Mouse (Mus musculus): ENCODE measurements around the gene Slc18a2. TPM values are rescaled to one million over a fixed set of nuclear protein-coding genes. Genes with fewer than 3 reads are reported as not detected.

The Slc18a2 gene
- total RNA-seq, 1 experiment: 0.18 TPM

DNA sequence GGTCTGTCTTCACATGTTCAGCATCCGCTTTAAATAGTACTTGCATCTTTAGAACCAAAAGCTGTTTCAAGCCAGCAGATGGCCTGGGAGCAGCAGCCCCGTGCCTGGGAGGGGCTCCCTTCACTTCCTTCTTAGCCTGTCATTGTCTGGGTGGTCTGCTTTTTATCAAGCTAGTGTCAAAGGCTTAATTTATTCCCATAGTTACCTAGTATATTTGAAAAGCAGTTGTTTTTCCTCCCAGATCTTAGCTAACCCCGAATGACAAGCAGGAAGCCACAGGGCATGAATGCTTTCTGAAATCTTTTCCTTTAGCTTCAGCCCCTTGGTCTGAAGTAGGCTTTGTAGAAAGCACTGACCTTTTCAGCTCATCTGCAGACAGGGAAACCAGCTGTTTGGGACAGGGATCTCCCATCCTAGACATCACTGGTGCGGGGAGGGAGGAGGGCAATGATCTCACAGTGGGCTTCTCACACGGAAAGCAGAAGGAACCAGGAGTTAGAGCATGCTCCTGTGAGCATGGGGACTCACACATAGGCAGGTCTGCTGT is 6.8 kb downstream of the Slc18a2 start:
- Histone ChIP-seq H3K4me1 (ENCODE audit: control insufficient read depth in 2 of 2, insufficient read depth in 2 of 2, low read length in 2 of 2, poor library complexity in 1 of 2) (no peaks in the 10 kb centered on the region), H3K9ac (ENCODE audit: insufficient read depth, low read depth, low read length, poor library complexity, severe bottlenecking) (no peak overlapping the region), H3K9me3 (ENCODE audit: control insufficient read depth, insufficient read depth, low read depth, low read length) (no peaks in the 10 kb centered on the region), H3K4me3 (ENCODE audit: insufficient read depth in 1 of 2, low read depth in 1 of 2, low read length in 2 of 2, poor library complexity in 1 of 2, severe bottlenecking in 1 of 2) (no peak overlapping the region), H3K27ac (ENCODE audit: insufficient read depth, low read depth, low read length, poor library complexity, severe bottlenecking) (no peak overlapping the region), H3K36me3 (ENCODE audit: control insufficient read depth, insufficient read depth, low read length, poor library complexity, severe bottlenecking) (no peaks in the 10 kb centered on the region)
- DNase-seq (ENCODE audit: low read depth, low spot score): no peak
- TF ChIP-seq MAFK (IDR thresholded peaks at IDR 0.05; ENCODE audit: insufficient read depth, low read depth, low read length): no peak
- no peak for TF ChIP-seq CHD2 (IDR thresholded peaks at IDR 0.05; ENCODE audit: low read depth, low read length)
- no peak for TF ChIP-seq ZNF384 (IDR thresholded peaks at IDR 0.05; ENCODE audit: low read depth, low read length)
- no peak for TF ChIP-seq HCFC1 (IDR thresholded peaks at IDR 0.05; ENCODE audit: borderline replicate concordance, insufficient read depth, low read length)
- TF ChIP-seq ZC3H11A (IDR thresholded peaks at IDR 0.05; ENCODE audit: borderline replicate concordance, low read depth, low read length): no peak
- in situ Hi-C loops (cut with MboI; ENCODE audit: low sequenced_read_pairs in 2 of 2, unreplicated experiment in 2 of 2): no loop called here

DNA sequence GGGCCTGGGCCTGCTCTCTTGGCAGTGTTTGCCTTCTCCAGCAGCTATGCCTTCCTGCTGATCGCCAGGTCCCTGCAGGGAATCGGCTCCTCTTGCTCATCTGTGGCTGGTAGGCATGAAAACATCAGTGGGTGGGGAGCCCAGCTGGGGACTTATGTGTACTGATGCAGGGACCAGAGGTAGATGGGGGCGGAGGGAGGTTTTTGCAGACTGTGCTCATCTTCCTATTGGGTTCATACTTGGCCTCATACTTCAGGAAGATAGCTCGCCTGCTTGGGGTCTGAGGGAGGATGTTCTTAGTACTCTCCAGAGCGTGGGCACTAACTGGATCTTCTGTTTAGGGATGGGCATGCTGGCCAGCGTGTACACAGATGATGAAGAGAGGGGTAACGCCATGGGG is 12.5 kb downstream of the Slc18a2 start:
- H3K9ac ChIP-seq (ENCODE audit: insufficient read depth, low read depth, low read length, poor library complexity, severe bottlenecking): no peak overlapping the region
- no peaks in the 10 kb centered on the region for H3K36me3 ChIP-seq (ENCODE audit: control insufficient read depth, insufficient read depth, low read length, poor library complexity, severe bottlenecking)
- H3K4me1 ChIP-seq (ENCODE audit: control insufficient read depth in 2 of 2, insufficient read depth in 2 of 2, low read length in 2 of 2, poor library complexity in 1 of 2): no peaks in the 10 kb centered on the region
- H3K4me3 ChIP-seq (ENCODE audit: insufficient read depth in 1 of 2, low read depth in 1 of 2, low read length in 2 of 2, poor library complexity in 1 of 2, severe bottlenecking in 1 of 2): no peak overlapping the region
- in situ Hi-C loops (cut with MboI; ENCODE audit: low sequenced_read_pairs in 2 of 2, unreplicated experiment in 2 of 2): no loop called here
- H3K9me3 ChIP-seq (ENCODE audit: control insufficient read depth, insufficient read depth, low read depth, low read length): no peaks in the 10 kb centered on the region
- TF ChIP-seq MAFK (IDR thresholded peaks at IDR 0.05; ENCODE audit: insufficient read depth, low read depth, low read length) (no peak), CHD2 (IDR thresholded peaks at IDR 0.05; ENCODE audit: low read depth, low read length) (no peak), ZNF384 (IDR thresholded peaks at IDR 0.05; ENCODE audit: low read depth, low read length) (no peak), HCFC1 (IDR thresholded peaks at IDR 0.05; ENCODE audit: borderline replicate concordance, insufficient read depth, low read length) (no peak), ZC3H11A (IDR thresholded peaks at IDR 0.05; ENCODE audit: borderline replicate concordance, low read depth, low read length) (no peak)
- DNase-seq (ENCODE audit: low read depth, low spot score): no peak
- H3K27ac ChIP-seq (ENCODE audit: insufficient read depth, low read depth, low read length, poor library complexity, severe bottlenecking): no peak overlapping the region

DNA sequence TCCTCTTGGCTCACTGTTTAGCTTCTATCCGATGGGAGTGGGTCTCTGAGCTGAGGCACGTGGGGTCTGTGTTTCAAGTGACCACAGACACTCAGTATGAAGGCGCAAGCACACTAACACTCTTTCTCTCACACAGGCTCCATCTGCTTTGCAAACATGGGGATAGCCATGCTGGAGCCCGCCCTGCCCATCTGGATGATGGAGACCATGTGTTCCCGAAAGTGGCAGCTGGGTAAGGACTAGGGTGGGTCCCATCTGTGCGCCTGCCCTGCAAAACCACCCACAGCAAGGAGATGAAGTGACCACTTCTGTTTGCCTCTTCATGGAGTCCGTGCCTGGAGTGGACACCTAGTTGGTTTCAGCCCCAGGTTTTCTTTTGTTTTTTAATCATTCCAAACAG is 15.7 kb downstream of the Slc18a2 start:
- Histone ChIP-seq H3K9ac (ENCODE audit: insufficient read depth, low read depth, low read length, poor library complexity, severe bottlenecking) (no peak overlapping the region), H3K27ac (ENCODE audit: insufficient read depth, low read depth, low read length, poor library complexity, severe bottlenecking) (no peak overlapping the region), H3K4me1 (ENCODE audit: control insufficient read depth in 2 of 2, insufficient read depth in 2 of 2, low read length in 2 of 2, poor library complexity in 1 of 2) (no peaks in the 10 kb centered on the region), H3K9me3 (ENCODE audit: control insufficient read depth, insufficient read depth, low read depth, low read length) (no peaks in the 10 kb centered on the region), H3K36me3 (ENCODE audit: control insufficient read depth, insufficient read depth, low read length, poor library complexity, severe bottlenecking) (no peaks in the 10 kb centered on the region), H3K4me3 (ENCODE audit: insufficient read depth in 1 of 2, low read depth in 1 of 2, low read length in 2 of 2, poor library complexity in 1 of 2, severe bottlenecking in 1 of 2) (no peak overlapping the region)
- in situ Hi-C loops (cut with MboI; ENCODE audit: low sequenced_read_pairs in 2 of 2, unreplicated experiment in 2 of 2): no loop called here
- TF ChIP-seq MAFK (IDR thresholded peaks at IDR 0.05; ENCODE audit: insufficient read depth, low read depth, low read length) (no peak), CHD2 (IDR thresholded peaks at IDR 0.05; ENCODE audit: low read depth, low read length) (no peak), ZNF384 (IDR thresholded peaks at IDR 0.05; ENCODE audit: low read depth, low read length) (no peak)
- DNase-seq (ENCODE audit: low read depth, low spot score): no peak

DNA sequence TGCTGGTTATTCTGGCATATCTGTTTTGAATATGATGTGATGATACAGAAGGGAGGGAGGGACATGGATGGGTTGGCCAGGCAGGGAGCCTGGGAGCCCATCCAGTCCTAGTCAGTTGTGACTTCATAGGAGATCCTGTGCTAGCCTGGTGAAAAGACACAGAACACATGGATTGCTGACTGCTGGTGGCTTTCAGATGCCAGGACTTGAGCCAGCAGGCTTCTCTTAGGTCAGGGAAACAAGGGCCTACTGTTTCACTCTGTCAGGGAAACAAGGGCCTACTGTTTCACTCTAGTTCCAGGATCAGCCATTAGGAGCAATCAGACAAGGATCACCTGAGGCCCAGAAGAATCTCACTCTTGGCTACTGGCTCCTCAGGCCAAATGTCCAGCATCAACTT is 20.1 kb downstream of the Slc18a2 start:
- no peak for DNase-seq (ENCODE audit: low read depth, low spot score)
- Histone ChIP-seq H3K4me3 (ENCODE audit: insufficient read depth in 1 of 2, low read depth in 1 of 2, low read length in 2 of 2, poor library complexity in 1 of 2, severe bottlenecking in 1 of 2) (no peak overlapping the region), H3K27ac (ENCODE audit: insufficient read depth, low read depth, low read length, poor library complexity, severe bottlenecking) (no peak overlapping the region), H3K9me3 (ENCODE audit: control insufficient read depth, insufficient read depth, low read depth, low read length) (no peaks in the 10 kb centered on the region), H3K9ac (ENCODE audit: insufficient read depth, low read depth, low read length, poor library complexity, severe bottlenecking) (no peak overlapping the region), H3K4me1 (ENCODE audit: control insufficient read depth in 2 of 2, insufficient read depth in 2 of 2, low read length in 2 of 2, poor library complexity in 1 of 2) (no peaks in the 10 kb centered on the region), H3K36me3 (ENCODE audit: control insufficient read depth, insufficient read depth, low read length, poor library complexity, severe bottlenecking) (no peaks in the 10 kb centered on the region)
- in situ Hi-C loops (cut with MboI; ENCODE audit: low sequenced_read_pairs in 2 of 2, unreplicated experiment in 2 of 2): no loop called here
- TF ChIP-seq MAFK (IDR thresholded peaks at IDR 0.05; ENCODE audit: insufficient read depth, low read depth, low read length) (no peak), ZC3H11A (IDR thresholded peaks at IDR 0.05; ENCODE audit: borderline replicate concordance, low read depth, low read length) (no peak), HCFC1 (IDR thresholded peaks at IDR 0.05; ENCODE audit: borderline replicate concordance, insufficient read depth, low read length) (no peak), CHD2 (IDR thresholded peaks at IDR 0.05; ENCODE audit: low read depth, low read length) (no peak), ZNF384 (IDR thresholded peaks at IDR 0.05; ENCODE audit: low read depth, low read length) (no peak)

DNA sequence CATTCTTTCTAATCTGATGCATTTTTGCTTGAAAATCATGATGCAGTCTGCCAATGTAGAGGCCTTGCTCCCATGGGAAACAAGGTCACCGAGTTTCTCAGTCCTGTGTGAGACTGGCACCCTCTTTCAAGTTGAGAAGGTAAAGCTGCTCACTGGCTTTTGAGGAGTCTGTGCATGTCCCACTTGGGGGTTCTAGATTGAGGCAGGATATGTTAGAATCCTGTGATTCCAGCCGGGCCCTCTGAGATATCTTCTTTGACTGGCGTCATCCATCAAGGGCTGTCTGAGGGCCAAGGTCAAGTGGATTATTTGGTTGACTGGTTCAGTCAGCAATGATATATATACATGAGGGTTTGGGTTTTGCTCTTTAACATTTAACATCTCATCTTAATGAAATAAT is 21.3 kb downstream of the Slc18a2 start:
- H3K4me1 ChIP-seq (ENCODE audit: control insufficient read depth in 2 of 2, insufficient read depth in 2 of 2, low read length in 2 of 2, poor library complexity in 1 of 2): no peaks in the 10 kb centered on the region
- H3K9me3 ChIP-seq (ENCODE audit: control insufficient read depth, insufficient read depth, low read depth, low read length): no peaks in the 10 kb centered on the region
- DNase-seq (ENCODE audit: low read depth, low spot score): no peak
- no peak overlapping the region for H3K4me3 ChIP-seq (ENCODE audit: insufficient read depth in 1 of 2, low read depth in 1 of 2, low read length in 2 of 2, poor library complexity in 1 of 2, severe bottlenecking in 1 of 2)
- H3K36me3 ChIP-seq (ENCODE audit: control insufficient read depth, insufficient read depth, low read length, poor library complexity, severe bottlenecking): no peaks in the 10 kb centered on the region
- no peak overlapping the region for H3K9ac ChIP-seq (ENCODE audit: insufficient read depth, low read depth, low read length, poor library complexity, severe bottlenecking)
- no peak for TF ChIP-seq ZNF384 (IDR thresholded peaks at IDR 0.05; ENCODE audit: low read depth, low read length)
- TF ChIP-seq ZC3H11A (IDR thresholded peaks at IDR 0.05; ENCODE audit: borderline replicate concordance, low read depth, low read length): no peak
- TF ChIP-seq CHD2 (IDR thresholded peaks at IDR 0.05; ENCODE audit: low read depth, low read length): no peak
- no peak for TF ChIP-seq HCFC1 (IDR thresholded peaks at IDR 0.05; ENCODE audit: borderline replicate concordance, insufficient read depth, low read length)
- no peak for TF ChIP-seq MAFK (IDR thresholded peaks at IDR 0.05; ENCODE audit: insufficient read depth, low read depth, low read length)
- in situ Hi-C loops (cut with MboI; ENCODE audit: low sequenced_read_pairs in 2 of 2, unreplicated experiment in 2 of 2): no loop called here
- H3K27ac ChIP-seq (ENCODE audit: insufficient read depth, low read depth, low read length, poor library complexity, severe bottlenecking): no peak overlapping the region
